Mouse (Mus musculus): Measurements from ENCODE around the gene Fn1.

DNA sequence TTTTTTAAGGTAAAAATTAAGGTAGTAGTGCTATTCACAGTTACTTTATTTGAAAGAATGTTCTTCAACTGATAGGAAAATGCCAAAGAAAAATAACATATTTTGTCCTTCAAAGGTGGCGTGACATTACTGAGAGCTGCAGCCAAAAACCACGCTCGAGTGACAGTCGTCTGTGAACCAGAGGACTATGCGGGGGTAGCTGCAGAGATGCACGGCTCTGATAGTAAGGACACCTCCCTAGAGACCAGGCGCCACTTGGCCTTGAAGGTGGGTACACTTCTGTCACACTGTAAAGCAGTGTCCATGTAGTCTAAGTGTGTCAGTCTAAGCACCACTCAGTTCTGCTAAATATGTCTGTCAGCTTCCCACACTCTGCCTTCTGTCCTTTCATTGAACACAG lies 88.7 kb downstream of the Fn1 start:
- TF ChIP-seq POLR2A (IDR thresholded peaks at IDR 0.05; ENCODE audit: insufficient read depth, low read depth, low read length) (no peak), CTCF (IDR thresholded peaks at IDR 0.05) (no peak), EP300 (IDR thresholded peaks at IDR 0.05; ENCODE audit: insufficient read depth, low read depth, low read length) (no peak)

Measured in heart, adult 2 months (tissue).